ENCODE assay signal across 8 mouse cellular contexts in the genomic region with DNA sequence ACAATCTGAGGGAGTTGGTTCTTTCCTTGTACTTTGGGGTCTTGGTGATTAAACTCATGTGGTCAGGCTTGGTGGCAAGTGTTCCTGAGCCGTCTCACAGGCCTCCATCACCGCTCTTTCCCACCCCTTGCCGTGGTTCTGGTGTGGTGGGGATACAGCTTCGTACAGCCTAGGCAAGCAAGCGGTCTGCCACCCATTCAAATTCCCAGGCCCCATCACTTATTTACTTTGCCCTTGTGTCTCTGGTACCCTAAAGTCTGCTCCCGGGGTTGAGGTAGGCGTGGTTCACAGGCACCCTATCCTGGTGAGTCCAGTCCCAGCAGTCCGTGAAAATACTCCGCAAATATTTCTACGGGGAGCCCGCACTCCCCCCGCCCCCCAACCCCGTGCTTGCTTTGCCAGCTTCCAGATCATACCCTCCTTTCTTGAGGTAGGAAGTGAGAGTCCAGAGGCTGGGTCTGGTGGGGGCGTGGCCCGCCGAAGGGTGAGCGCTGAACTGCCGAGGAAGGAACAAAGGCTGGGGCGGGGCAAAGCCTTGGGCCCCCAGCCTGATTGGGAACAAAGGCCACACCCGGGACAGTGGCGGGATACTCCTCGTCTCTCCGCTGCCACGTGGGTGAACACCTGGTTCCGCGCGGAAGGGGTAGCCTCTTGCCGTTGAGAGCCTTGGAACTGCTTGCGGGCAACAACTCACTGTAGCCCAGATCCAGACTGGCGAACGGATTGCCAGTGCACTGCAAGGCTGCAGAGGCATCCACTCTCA. TPM values are rescaled to one million over a fixed set of nuclear protein-coding genes. Genes with fewer than 3 reads are reported as not detected.
DNase-seq lines count a peak whose midpoint lies in the region; ATAC-seq and TF ChIP-seq lines count a peak whose summit lies in the region.

No protein-coding gene starts in this region.

- dilution Hi-C loops in CH12.LX (cut with MboI; ENCODE audit: extremely low pct_ligation_motif_present, extremely low pct_unique_long_range_greater_than_20kb, low sequenced_read_pairs), result no loop called here

- H3K27me3 ChIP-seq in CH12.LX (replicated peaks), result peaks cover 11% of the 10 kb centered on the region
- no peaks in the 10 kb centered on the region for H3K27me3 ChIP-seq in embryonic facial prominence, embryonic 15.5 days
- no peaks in the 10 kb centered on the region for H3K27me3 ChIP-seq in heart, postnatal 0 days (ENCODE audit: control insufficient read depth, insufficient read depth, low read length)

- peak; percentile 40; the same call in 1 of the 2 replicates for TF ChIP-seq POLR2A in CH12.LX (IDR thresholded peaks at IDR 0.05; ENCODE audit: low read depth, low read length)

- peaks cover 30% of the 10 kb centered on the region for H3K79me2 ChIP-seq in CH12.LX (replicated peaks; ENCODE audit: control insufficient read depth, extremely low read depth, insufficient read depth, poor library complexity, severe bottlenecking)

- peaks cover 21 to 28% of the 10 kb centered on the region in 2 experiments for H3K36me3 ChIP-seq in CH12.LX (replicated peaks in 1 of 2; ENCODE audit: control insufficient read depth in 1 of 2, insufficient read depth in 1 of 2, low read length in 1 of 2)
- H3K36me3 ChIP-seq in embryonic facial prominence, embryonic 15.5 days, result peaks cover 27% of the 10 kb centered on the region
- H3K36me3 ChIP-seq in heart, postnatal 0 days (replicated peaks; ENCODE audit: control insufficient read depth, insufficient read depth, low read length), result peaks cover 26% of the 10 kb centered on the region

- peak overlapping the region; percentile 44 for H3K27ac ChIP-seq in CH12.LX (ENCODE audit: insufficient read depth, low read depth)
- peak overlapping the region; percentile 100 for H3K27ac ChIP-seq in embryonic facial prominence, embryonic 15.5 days (replicated peaks)
- peak overlapping the region; percentile 98 for H3K27ac ChIP-seq in heart, postnatal 0 days (ENCODE audit: low read depth)

- H3K4me1 ChIP-seq in CH12.LX (ENCODE audit: control insufficient read depth in 1 of 2, insufficient read depth in 2 of 2), result peaks cover 10 to 35% of the 10 kb centered on the region in 2 experiments; a peak in 3 of 4 replicates
- H3K4me1 ChIP-seq in embryonic facial prominence, embryonic 15.5 days, result peaks cover 26% of the 10 kb centered on the region
- peaks cover 15% of the 10 kb centered on the region for H3K4me1 ChIP-seq in heart, postnatal 0 days (ENCODE audit: control insufficient read depth, insufficient read depth)

- H3K9ac ChIP-seq in CH12.LX (ENCODE audit: insufficient read depth, low read depth), result peak overlapping the region; percentile 8; the same call in 1 of the 2 replicates
- peak overlapping the region; percentile 29 for H3K9ac ChIP-seq in embryonic facial prominence, embryonic 15.5 days
- peak overlapping the region; percentile 80 for H3K9ac ChIP-seq in heart, postnatal 0 days (replicated peaks; ENCODE audit: low read depth, low read length)

- H3K4me2 ChIP-seq in CH12.LX (ENCODE audit: insufficient read depth, low read depth, poor library complexity, severe bottlenecking), result peak overlapping the region; percentile 84
- peak overlapping the region; percentile 85 for H3K4me2 ChIP-seq in embryonic facial prominence, embryonic 15.5 days (replicated peaks)
- peak overlapping the region; percentile 93 for H3K4me2 ChIP-seq in heart, postnatal 0 days (ENCODE audit: low read depth, low read length)

- WGBS in embryonic facial prominence, embryonic 15.5 days, result 3% methylated on average over 31 of the region's 31 CpGs
- 6% methylated on average over 31 of the region's 31 CpGs for WGBS in heart, postnatal 0 days

- in situ Hi-C loops in CH12.LX (cut with MboI; ENCODE audit: low pct_ligation_motif_present, low pct_unique_long_range_greater_than_20kb, low sequenced_read_pairs), result loop anchor here (25.0 kb wide), 1 partner anchor 536 kb away; a partner anchor contains a TSS

- ATAC-seq in embryonic facial prominence, embryonic 15.5 days (ENCODE audit: insufficient number of reproducible peaks, low FRiP score, low TSS enrichment, low read depth), result peak; percentile 67
- peak; percentile 21 for ATAC-seq in heart, postnatal 0 days (ENCODE audit: insufficient read depth, low read depth)
- ATAC-seq in megakaryocyte, adult 5-6 weeks (ENCODE audit: poor library complexity, severe bottlenecking), result peak; percentile 77

- H3K4me3 ChIP-seq in CH12.LX (replicated peaks in 1 of 3; ENCODE audit: low read depth in 2 of 3, low read length in 2 of 3, poor library complexity in 1 of 3), result peak overlapping the region in 2 of 3 experiments; percentile 44 to 92
- peak overlapping the region; percentile 91 for H3K4me3 ChIP-seq in embryonic facial prominence, embryonic 15.5 days (replicated peaks)
- H3K4me3 ChIP-seq in heart, postnatal 0 days (ENCODE audit: low read depth, low read length), result peak overlapping the region; percentile 83

- TF ChIP-seq EP300 in CH12.LX (IDR thresholded peaks at IDR 0.05; ENCODE audit: low read length), result peak; percentile 48; the same call in 1 of the 2 replicates
- TF ChIP-seq EP300 in heart, postnatal 0 days (IDR thresholded peaks at IDR 0.05; ENCODE audit: low read depth), result no peak

- DNase-seq in CH12.LX (ENCODE audit: extremely low read depth), result peak; percentile 91
- DNase-seq in adrenal gland, postnatal 25 days, result peak; percentile 76
- DNase-seq in heart, postnatal 0 days (ENCODE audit: low spot score), result peak; percentile 67
- DNase-seq in kidney, postnatal 14 days, result peak; percentile 87
- DNase-seq in spleen, adult 12 weeks (ENCODE audit: low spot score), result peak; percentile 50
- no peak for DNase-seq in frontal cortex, postnatal 25 days (ENCODE audit: low spot score in 2 of 2)

- TF ChIP-seq CTCF in CH12.LX (conservative IDR thresholded peaks at IDR 0.05 in 1 of 2, IDR thresholded peaks at IDR 0.05 in 1 of 2; ENCODE audit: low read depth in 2 of 2, low read length in 2 of 2), result no peak
- no peak for TF ChIP-seq CTCF in heart, postnatal 0 days (IDR thresholded peaks at IDR 0.05; ENCODE audit: low read depth)

- no peaks in the 10 kb centered on the region for H3K9me3 ChIP-seq in CH12.LX (replicated peaks; ENCODE audit: low read length)
- no peaks in the 10 kb centered on the region for H3K9me3 ChIP-seq in embryonic facial prominence, embryonic 15.5 days (replicated peaks)
- H3K9me3 ChIP-seq in heart, postnatal 0 days (replicated peaks; ENCODE audit: control insufficient read depth, low read length), result no peaks in the 10 kb centered on the region

- no peak for TF ChIP-seq RAD21 in CH12.LX (IDR thresholded peaks at IDR 0.05; ENCODE audit: low read depth, low read length)

RNA-seq across cellular contexts. Expression of a gene that starts 11.7 kb away (rescaled TPM):
- 110 and 115 TPM in 2 replicates for total RNA-seq in CH12.LX (2012; rRNA removed)
- total RNA-seq in CH12.LX (2014; rRNA removed), result 131 and 141 TPM in 2 replicates
- polyA plus RNA-seq in CH12.LX (2012; ENCODE audit: insufficient read length, low read depth), result 134 and 148 TPM in 2 replicates
- total RNA-seq in adrenal gland, postnatal 25 days (2021), result 218 and 223 TPM in 2 replicates
- polyA plus RNA-seq in embryonic facial prominence, embryonic 15.5 days (2015; fragmentation: Nextera tagmentation; extraction: Ambion mirVana), result 179 and 184 TPM in 2 replicates
- total RNA-seq in heart, postnatal 0 days (2014; rRNA removed; ENCODE audit: low replicate concordance), result 48.2 and 72.1 TPM in 2 replicates
- 181 and 183 TPM in 2 replicates for polyA plus RNA-seq in heart, postnatal 0 days (2015; fragmentation: Nextera tagmentation; extraction: Ambion mirVana)
- 239 and 269 TPM in 2 replicates for total RNA-seq in megakaryocyte, adult 5-6 weeks (2015)
- 272 and 348 TPM in 2 replicates for total RNA-seq in megakaryocyte, adult 5-6 weeks (2017)

RNA-seq across cellular contexts. Expression of a gene that starts 13.1 kb away (rescaled TPM):
- total RNA-seq in CH12.LX (2012; rRNA removed), result 9.5 and 12.1 TPM in 2 replicates
- 6.7 and 6.8 TPM in 2 replicates for total RNA-seq in CH12.LX (2014; rRNA removed)
- polyA plus RNA-seq in CH12.LX (2012; ENCODE audit: insufficient read length, low read depth), result 16.7 and 17.1 TPM in 2 replicates
- total RNA-seq in adrenal gland, postnatal 25 days (2021), result 15.3 and 16.1 TPM in 2 replicates
- polyA plus RNA-seq in embryonic facial prominence, embryonic 15.5 days (2015; fragmentation: Nextera tagmentation; extraction: Ambion mirVana), result 26.0 and 29.4 TPM in 2 replicates
- total RNA-seq in heart, postnatal 0 days (2014; rRNA removed; ENCODE audit: low replicate concordance), result 16.9 and 29.2 TPM in 2 replicates
- polyA plus RNA-seq in heart, postnatal 0 days (2015; fragmentation: Nextera tagmentation; extraction: Ambion mirVana), result 9.5 and 10.5 TPM in 2 replicates
- 7.4 and 11.0 TPM in 2 replicates for total RNA-seq in megakaryocyte, adult 5-6 weeks (2015)
- total RNA-seq in megakaryocyte, adult 5-6 weeks (2017), result 6.6 and 9.5 TPM in 2 replicates

RNA-seq across cellular contexts. Expression of a gene that starts 15.1 kb away (rescaled TPM):
- total RNA-seq in CH12.LX (2012; rRNA removed), result 134 and 156 TPM in 2 replicates
- 227 and 244 TPM in 2 replicates for total RNA-seq in CH12.LX (2014; rRNA removed)
- polyA plus RNA-seq in CH12.LX (2012; ENCODE audit: insufficient read length, low read depth), result 215 and 272 TPM in 2 replicates
- total RNA-seq in adrenal gland, postnatal 25 days (2021), result 170 and 192 TPM in 2 replicates
- 126 and 127 TPM in 2 replicates for polyA plus RNA-seq in embryonic facial prominence, embryonic 15.5 days (2015; fragmentation: Nextera tagmentation; extraction: Ambion mirVana)
- 290 and 312 TPM in 2 replicates for total RNA-seq in heart, postnatal 0 days (2014; rRNA removed; ENCODE audit: low replicate concordance)
- polyA plus RNA-seq in heart, postnatal 0 days (2015; fragmentation: Nextera tagmentation; extraction: Ambion mirVana), result 116 and 127 TPM in 2 replicates
- 92.1 and 97.9 TPM in 2 replicates for total RNA-seq in megakaryocyte, adult 5-6 weeks (2015)
- total RNA-seq in megakaryocyte, adult 5-6 weeks (2017), result 86.1 and 101 TPM in 2 replicates

RNA-seq across cellular contexts. Expression of a gene that starts 24.0 kb away (rescaled TPM):
- 500 and 583 TPM in 2 replicates for total RNA-seq in CH12.LX (2012; rRNA removed)
- 495 and 516 TPM in 2 replicates for total RNA-seq in CH12.LX (2014; rRNA removed)
- polyA plus RNA-seq in CH12.LX (2012; ENCODE audit: insufficient read length, low read depth), result 728 and 891 TPM in 2 replicates
- 273 and 297 TPM in 2 replicates for total RNA-seq in adrenal gland, postnatal 25 days (2021)
- 279 and 290 TPM in 2 replicates for polyA plus RNA-seq in embryonic facial prominence, embryonic 15.5 days (2015; fragmentation: Nextera tagmentation; extraction: Ambion mirVana)
- 279 and 309 TPM in 2 replicates for total RNA-seq in heart, postnatal 0 days (2014; rRNA removed; ENCODE audit: low replicate concordance)
- polyA plus RNA-seq in heart, postnatal 0 days (2015; fragmentation: Nextera tagmentation; extraction: Ambion mirVana), result 67.8 and 69.9 TPM in 2 replicates
- total RNA-seq in megakaryocyte, adult 5-6 weeks (2015), result 137 and 186 TPM in 2 replicates
- total RNA-seq in megakaryocyte, adult 5-6 weeks (2017), result 207 and 222 TPM in 2 replicates

RNA-seq across cellular contexts. Expression of a gene that starts 25.0 kb away (rescaled TPM):
- total RNA-seq in CH12.LX (2012; rRNA removed) (0.04 TPM in 1 of 2 replicates, not detected in the other), CH12.LX (2014; rRNA removed) (not detected in 2 replicates)
- polyA plus RNA-seq in CH12.LX (2012; ENCODE audit: insufficient read length, low read depth), result not detected in 2 replicates
- total RNA-seq in adrenal gland, postnatal 25 days (2021), result 6.2 TPM in 1 of 2 replicates, not detected in the other
- polyA plus RNA-seq in embryonic facial prominence, embryonic 15.5 days (2015; fragmentation: Nextera tagmentation; extraction: Ambion mirVana), result 0.20 TPM in 1 of 2 replicates, not detected in the other
- not detected in 2 replicates for total RNA-seq in heart, postnatal 0 days (2014; rRNA removed; ENCODE audit: low replicate concordance)
- not detected in 2 replicates for polyA plus RNA-seq in heart, postnatal 0 days (2015; fragmentation: Nextera tagmentation; extraction: Ambion mirVana)
- not detected in 2 replicates for total RNA-seq in megakaryocyte, adult 5-6 weeks (2015)
- not detected in 2 replicates for total RNA-seq in megakaryocyte, adult 5-6 weeks (2017)

Comparison
In these comparisons a context has a peak if more than half of its experiments do, and no peak if none do; other contexts are left out.
1. DNase-seq: peak in CH12.LX (single experiment), adrenal gland, postnatal 25 days (single experiment), heart, postnatal 0 days (single experiment), kidney, postnatal 14 days (single experiment) and spleen, adult 12 weeks (single experiment); none in frontal cortex, postnatal 25 days (0 of 2).
2. H3K27ac ChIP-seq: peak in every context shown above with its lines; median percentile 100 in embryonic facial prominence, embryonic 15.5 days; 98 in heart, postnatal 0 days; 44 in CH12.LX.
3. H3K9ac ChIP-seq: peak in every context shown above with its lines; median percentile 80 in heart, postnatal 0 days; 29 in embryonic facial prominence, embryonic 15.5 days; 8 in CH12.LX.
4. ATAC-seq: peak in every context shown above with its lines; median percentile 77 in megakaryocyte, adult 5-6 weeks; 67 in embryonic facial prominence, embryonic 15.5 days; 21 in heart, postnatal 0 days.
5. Peak in every context shown above with its lines, with median percentiles within 50 percentile points of each other: H3K4me2 ChIP-seq and H3K4me3 ChIP-seq.